Mouse (Mus musculus): Measurements from ENCODE around the gene Gm9732.
"Not testable (repeated sequence)": the region's sequence is repeated elsewhere in the genome, so short reads cannot be mapped to it uniquely, and the experiment has no call there.

DNA sequence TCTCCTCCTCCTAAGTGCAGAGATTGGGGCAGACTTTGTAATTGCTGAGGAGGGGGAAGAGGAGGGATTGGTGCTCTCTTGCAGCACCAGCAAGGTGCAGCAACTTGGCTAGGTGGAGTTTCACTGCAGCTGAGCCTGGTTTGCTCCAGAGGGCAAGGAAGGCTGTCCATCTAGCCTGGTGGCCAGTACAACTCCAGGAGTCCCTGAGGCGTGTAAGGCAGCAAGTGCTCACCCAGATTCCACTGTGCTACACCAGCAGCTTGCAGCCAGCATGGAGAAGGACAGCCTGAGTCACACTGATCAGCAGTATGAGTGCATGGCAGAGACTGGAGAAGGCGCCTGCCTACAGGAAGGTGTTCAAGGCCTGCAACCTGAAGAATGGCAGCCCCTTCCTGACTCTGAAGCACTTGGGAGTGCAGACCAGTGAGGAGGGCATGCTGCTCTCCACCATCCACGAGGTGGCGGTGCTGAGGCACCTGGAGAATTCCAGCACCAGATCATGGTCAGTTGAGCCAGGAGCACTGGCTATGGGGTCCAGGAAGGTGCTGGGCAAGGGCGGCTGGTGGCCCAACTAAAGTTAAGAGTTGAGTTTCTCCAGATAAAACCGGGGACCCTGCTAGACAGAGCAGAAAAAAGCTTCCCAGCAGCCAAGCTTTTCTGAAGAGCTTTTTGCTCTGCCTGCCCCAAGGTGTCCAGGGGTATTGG, 24.1 kb upstream of the Gm9732 start:
- not testable (repeated sequence) for TF ChIP-seq POLR2A (IDR thresholded peaks at IDR 0.05; ENCODE audit: borderline replicate concordance, extremely low read depth, insufficient read depth, insufficient read length, poor library complexity, severe bottlenecking); CTCF (IDR thresholded peaks at IDR 0.05; ENCODE audit: borderline replicate concordance, extremely low read depth, insufficient read depth, insufficient read length)
